Comparison of ENCODE assay signal across 21 mouse cellular contexts in the genomic region with DNA sequence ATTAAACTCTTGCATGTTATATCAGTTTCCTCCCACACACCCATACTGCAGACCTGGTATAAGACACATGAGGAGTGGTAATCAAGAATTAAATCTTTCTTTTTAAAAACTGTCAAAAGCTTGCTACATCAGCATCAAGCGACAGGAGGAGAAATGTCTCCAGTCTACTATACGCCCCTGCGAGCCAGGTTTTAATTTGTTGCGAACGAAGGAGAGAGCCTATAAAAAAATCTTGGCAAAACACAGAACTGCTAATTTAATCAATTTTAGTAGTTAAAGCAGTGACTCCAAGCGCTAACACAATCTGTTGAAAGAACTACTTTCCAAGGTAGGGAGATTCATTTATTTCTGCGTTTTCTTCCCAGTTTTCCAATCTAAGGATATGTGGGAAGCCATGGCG. TPM values are rescaled to one million over a fixed set of nuclear protein-coding genes. Genes with fewer than 3 reads are reported as not detected.
A peak's percentile ranks its signal among the peaks of the same experiment; 100 is the strongest.
DNase-seq lines count a peak whose midpoint lies in the region; ATAC-seq and TF ChIP-seq lines count a peak whose summit lies in the region.
"Had no signal": no experiment of that assay in that cellular context is flagged by ENCODE, and none has a peak within 500 bp of the region (broad histone marks: within the 10 kb centered on the region; RNA-seq: fewer than 3 reads in every experiment).

No protein-coding gene starts in this region.

- H3K4me3 ChIP-seq in forebrain, embryonic 14.5 days (ENCODE audit: low read depth, low read length) = no peak overlapping the region
- no peak overlapping the region for H3K4me3 ChIP-seq in forebrain, embryonic 11.5 days (ENCODE audit: low read depth, low read length)
- H3K4me3 ChIP-seq in layer of hippocampus, adult 2 months = no peak overlapping the region
- no peak overlapping the region for H3K4me3 ChIP-seq in limb, embryonic 14.5 days (replicated peaks; ENCODE audit: low read length)
- H3K4me3 ChIP-seq: erythroblast, embryonic 14.5 days; liver, embryonic 15.5 days had no signal

- H3K4me2 ChIP-seq in forebrain, embryonic 14.5 days (ENCODE audit: low read length) = no peak overlapping the region
- no peak overlapping the region for H3K4me2 ChIP-seq in forebrain, embryonic 11.5 days (ENCODE audit: low read depth, low read length, severe bottlenecking)
- H3K4me2 ChIP-seq in limb, embryonic 14.5 days (replicated peaks; ENCODE audit: low read depth, low read length, severe bottlenecking) = peak overlapping the region; percentile 22; the same call in 1 of the 2 replicates
- H3K4me2 ChIP-seq: liver, embryonic 15.5 days had no signal

- no peak for TF ChIP-seq POLR2A in limb, embryonic 14.5 days (IDR thresholded peaks at IDR 0.05; ENCODE audit: borderline replicate concordance, extremely low read depth, insufficient read depth, insufficient read length)

- 0 out of 2 replicates have a peak overlapping the region, but pooled peaks have one; percentile 39 for H3K27ac ChIP-seq in forebrain, embryonic 14.5 days (ENCODE audit: low read depth, low read length)
- H3K27ac ChIP-seq in forebrain, embryonic 11.5 days (ENCODE audit: low read depth, low read length) = no peak overlapping the region
- no peak overlapping the region for H3K27ac ChIP-seq in layer of hippocampus, adult 2 months
- H3K27ac ChIP-seq in limb, embryonic 14.5 days (replicated peaks; ENCODE audit: low read depth, low read length) = no peak overlapping the region
- H3K27ac ChIP-seq: hindbrain, postnatal 0 days; liver, embryonic 15.5 days; stomach, postnatal 0 days had no signal

- no peaks in the 10 kb centered on the region for H3K9me3 ChIP-seq in forebrain, embryonic 14.5 days (replicated peaks; ENCODE audit: control insufficient read depth, low read length)
- H3K9me3 ChIP-seq in forebrain, embryonic 11.5 days (ENCODE audit: control insufficient read depth, low read length) = no peaks in the 10 kb centered on the region
- H3K9me3 ChIP-seq in limb, embryonic 14.5 days (ENCODE audit: control insufficient read depth, low read length) = no peaks in the 10 kb centered on the region
- H3K9me3 ChIP-seq: liver, embryonic 15.5 days had no signal

- no peaks in the 10 kb centered on the region for H3K4me1 ChIP-seq in forebrain, embryonic 14.5 days (ENCODE audit: control insufficient read depth, insufficient read depth, low read length)
- H3K4me1 ChIP-seq in forebrain, embryonic 11.5 days (replicated peaks; ENCODE audit: control insufficient read depth, insufficient read depth, low read length) = no peaks in the 10 kb centered on the region
- H3K4me1 ChIP-seq in limb, embryonic 14.5 days (ENCODE audit: control insufficient read depth, insufficient read depth, low read length) = peaks cover 3% of the 10 kb centered on the region; the same call in 1 of the 2 replicates
- H3K4me1 ChIP-seq: liver, embryonic 15.5 days had no signal

- DNase-seq in forebrain, embryonic 14.5 days (ENCODE audit: low spot score) = peak; percentile 83
- DNase-seq in forebrain, embryonic 11.5 days (ENCODE audit: low spot score) = no peak
- peak; percentile 44 to 76 for DNase-seq in left cerebral cortex, postnatal 14 days (ENCODE audit: low spot score in 2 of 2)
- DNase-seq in left cerebral cortex, postnatal 4 days = no peak
- DNase-seq in layer of hippocampus, adult 2 months (ENCODE audit: low spot score in 2 of 2) = peak; percentile 43 to 65
- DNase-seq in limb, embryonic 14.5 days (ENCODE audit: low spot score) = no peak
- no peak for DNase-seq in adrenal gland, adult 2 months
- DNase-seq: cerebellum, adult 11 months; heart, adult 11 months; heart, postnatal 4 days; kidney, adult 18-20 months; kidney, postnatal 10 days; midbrain, embryonic 14.5 days; retina, postnatal 1 day; thymus, postnatal 25 days had no signal

- WGBS in forebrain, embryonic 14.5 days = 73% methylated on average over 8 of the region's 8 CpGs
- WGBS in forebrain, embryonic 11.5 days = 87% methylated on average over 8 of the region's 8 CpGs
- WGBS in limb, embryonic 14.5 days = 44% methylated on average over 8 of the region's 8 CpGs

- TF ChIP-seq CTCF in layer of hippocampus, adult 2 months (conservative IDR thresholded peaks at IDR 0.05) = peak; percentile 18; the same call in 1 of the 2 replicates

- ATAC-seq in forebrain, embryonic 14.5 days = peak; percentile 67; the same call in 1 of the 2 replicates
- no peak for ATAC-seq in forebrain, embryonic 11.5 days (replicated peaks; ENCODE audit: low FRiP score)
- ATAC-seq in limb, embryonic 14.5 days (ENCODE audit: low FRiP score, low read depth) = no peak
- no peak for ATAC-seq in erythroid progenitor cell, adult 5-6 weeks (replicated peaks; ENCODE audit: low FRiP score, poor library complexity, severe bottlenecking)
- ATAC-seq: hindbrain, postnatal 0 days; lung, postnatal 0 days had no signal

- intact Hi-C loops in left cerebral cortex, postnatal 14 days (cut with DNase I) = loop anchor here (10.0 kb wide), 1 partner anchor 179 kb away; a partner anchor contains a TSS
- intact Hi-C loops in left cerebral cortex, postnatal 4 days (cut with DNase I) = no loop called here

- H3K36me3 ChIP-seq in forebrain, embryonic 14.5 days (ENCODE audit: control insufficient read depth, insufficient read depth, low read length) = no peaks in the 10 kb centered on the region
- H3K36me3 ChIP-seq in forebrain, embryonic 11.5 days (ENCODE audit: control insufficient read depth, insufficient read depth, low read length) = no peaks in the 10 kb centered on the region
- H3K36me3 ChIP-seq in limb, embryonic 14.5 days (ENCODE audit: control insufficient read depth, insufficient read depth, low read length) = no peaks in the 10 kb centered on the region
- H3K36me3 ChIP-seq: liver, embryonic 15.5 days had no signal

- no peak overlapping the region for H3K9ac ChIP-seq in forebrain, embryonic 14.5 days (ENCODE audit: low read length)
- H3K9ac ChIP-seq in forebrain, embryonic 11.5 days (ENCODE audit: low read length) = no peak overlapping the region
- H3K9ac ChIP-seq in limb, embryonic 14.5 days (ENCODE audit: low read depth, low read length, severe bottlenecking) = no peak overlapping the region
- H3K9ac ChIP-seq: liver, embryonic 15.5 days had no signal

- no peaks in the 10 kb centered on the region for H3K27me3 ChIP-seq in forebrain, embryonic 14.5 days (replicated peaks; ENCODE audit: control insufficient read depth, insufficient read depth, low read length)
- H3K27me3 ChIP-seq in forebrain, embryonic 11.5 days (ENCODE audit: control insufficient read depth, insufficient read depth, low read length) = peaks cover 3% of the 10 kb centered on the region; the same call in 1 of the 2 replicates
- H3K27me3 ChIP-seq in limb, embryonic 14.5 days (ENCODE audit: control insufficient read depth, insufficient read depth, low read length) = no peaks in the 10 kb centered on the region
- H3K27me3 ChIP-seq: liver, embryonic 15.5 days had no signal

RNA-seq across cellular contexts. Expression of a gene that starts 50.4 kb away (rescaled TPM):
- 15.7 and 19.7 TPM in 2 replicates for polyA plus RNA-seq in forebrain, embryonic 14.5 days (2014; fragmentation: Nextera tagmentation; extraction: Ambion mirVana)
- polyA plus RNA-seq in forebrain, embryonic 11.5 days (2014; fragmentation: Nextera tagmentation; extraction: Ambion mirVana) = 19.6 and 22.6 TPM in 2 replicates
- total RNA-seq in left cerebral cortex, postnatal 14 days (2021) = 10 to 100 TPM; 24.4 to 25.3 TPM
- total RNA-seq in left cerebral cortex, postnatal 4 days (2021) = 10 to 100 TPM; 17.2 to 21.6 TPM
- 10 to 100 TPM; 28.0 to 31.9 TPM for total RNA-seq in layer of hippocampus, adult 2 months (2021)
- polyA plus RNA-seq in limb, embryonic 14.5 days (2012; rRNA removed) = 20.2 and 20.4 TPM in 2 replicates
- polyA plus RNA-seq in limb, embryonic 14.5 days (2014; fragmentation: Nextera tagmentation; extraction: Ambion mirVana) = 46.0 and 46.6 TPM in 2 replicates
- 10 to 100 TPM; 32.2 to 48.3 TPM for total RNA-seq in adrenal gland, adult 2 months (2021)
- polyA plus RNA-seq in adrenal gland, adult 2 months (2012; rRNA removed) = 1.8 and 2.6 TPM in 2 replicates
- 1.4 and 2.1 TPM in 2 replicates for total RNA-seq in erythroid progenitor cell, adult 5-6 weeks (2015; ENCODE audit: low replicate concordance)
- total RNA-seq in erythroid progenitor cell, adult 5-6 weeks (2017; ENCODE audit: low replicate concordance) = 1.1 and 2.8 TPM in 2 replicates

Comparison
In these comparisons a context has a peak if more than half of its experiments do, and no peak if none do; other contexts are left out.
1. DNase-seq: peak in forebrain, embryonic 14.5 days (single experiment), left cerebral cortex, postnatal 14 days (2 of 2) and layer of hippocampus, adult 2 months (2 of 2); none in forebrain, embryonic 11.5 days (single experiment), left cerebral cortex, postnatal 4 days (single experiment), limb, embryonic 14.5 days (single experiment) and adrenal gland, adult 2 months (single experiment).
2. RNA of a gene that starts 50.4 kb away (total RNA-seq): 32.2 to 48.3 TPM in adrenal gland, adult 2 months, 28.0 to 31.9 TPM in layer of hippocampus, adult 2 months, 24.4 to 25.3 TPM in left cerebral cortex, postnatal 14 days and 17.2 to 21.6 TPM in left cerebral cortex, postnatal 4 days; 1.1 to 2.8 TPM in erythroid progenitor cell, adult 5-6 weeks; every median in the first group is over 4 times any median in the second.